Mouse (Mus musculus) stomach, embryonic 15.5 days (tissue): Measurements from ENCODE around the gene Tef. TPM values are rescaled to one million over a fixed set of nuclear protein-coding genes. Genes with fewer than 3 reads are reported as not detected.
A peak's percentile ranks its signal among the peaks of the same experiment; 100 is the strongest.

Source experiments
- ATAC-seq: fragments of 200-750 bp; cut with Nextera tagmentation; 2 replicates; pipeline ENCODE4 v1.8.0; 2017; ENCODE audit warnings: low read depth, moderate number of reproducible peaks, moderate TSS enrichment; ENCODE audit not compliant: insufficient read depth, low FRiP score
- H3K27ac ChIP-seq: fragments of 300-500 bp; sonication (generic); 2 replicates; pipeline ENCODE4 v1.5.1; 2015; ENCODE audit warnings: mild to moderate bottlenecking, inconsistent platforms
- H3K27me3 ChIP-seq: fragments of 300-500 bp; sonication (generic); replicated peaks from 2 replicates; pipeline ENCODE4 v1.6.1; 2015; ENCODE audit warnings: inconsistent platforms
- H3K36me3 ChIP-seq: fragments of 300-500 bp; sonication (generic); 2 replicates; pipeline ENCODE4 v1.6.1; 2015; ENCODE audit warnings: inconsistent platforms
- H3K4me1 ChIP-seq: fragments of 300-500 bp; sonication (generic); 2 replicates; pipeline ENCODE4 v1.6.1; 2015; ENCODE audit warnings: inconsistent platforms
- H3K4me2 ChIP-seq: fragments of 300-500 bp; sonication (generic); 2 replicates; pipeline ENCODE4 v1.6.1; 2015; ENCODE audit warnings: mild to moderate bottlenecking, inconsistent platforms
- H3K4me3 ChIP-seq: fragments of 300-500 bp; sonication (generic); replicated peaks from 2 replicates; pipeline ENCODE4 v1.5.1; 2015; ENCODE audit warnings: inconsistent platforms
- H3K9ac ChIP-seq: fragments of 300-500 bp; sonication (generic); 2 replicates; pipeline ENCODE4 v1.6.1; 2015; ENCODE audit warnings: inconsistent platforms
- H3K9me3 ChIP-seq: fragments of 300-500 bp; sonication (generic); 2 replicates; pipeline ENCODE4 v1.6.1; 2016; ENCODE audit warnings: inconsistent platforms
- WGBS: fragments of 180-500 bp; shearing (Covaris S2); methylation state at CpG from one replicate; pipeline ENCODE4 v1.1.7; 2015; 5-methylcytosine and 5-hydroxymethylcytosine counted together
- polyA plus RNA-seq: library from polyadenylated mRNA; unstranded; fragments of >200 nt; fragmentation: Nextera tagmentation; extraction: Ambion mirVana; gene quantifications from 2 replicates; pipeline ENCODE4 v1.2.1, GENCODE M21; 2015

Tef gene
- 24.1 and 24.6 TPM in 2 replicates for polyA plus RNA-seq

DNA sequence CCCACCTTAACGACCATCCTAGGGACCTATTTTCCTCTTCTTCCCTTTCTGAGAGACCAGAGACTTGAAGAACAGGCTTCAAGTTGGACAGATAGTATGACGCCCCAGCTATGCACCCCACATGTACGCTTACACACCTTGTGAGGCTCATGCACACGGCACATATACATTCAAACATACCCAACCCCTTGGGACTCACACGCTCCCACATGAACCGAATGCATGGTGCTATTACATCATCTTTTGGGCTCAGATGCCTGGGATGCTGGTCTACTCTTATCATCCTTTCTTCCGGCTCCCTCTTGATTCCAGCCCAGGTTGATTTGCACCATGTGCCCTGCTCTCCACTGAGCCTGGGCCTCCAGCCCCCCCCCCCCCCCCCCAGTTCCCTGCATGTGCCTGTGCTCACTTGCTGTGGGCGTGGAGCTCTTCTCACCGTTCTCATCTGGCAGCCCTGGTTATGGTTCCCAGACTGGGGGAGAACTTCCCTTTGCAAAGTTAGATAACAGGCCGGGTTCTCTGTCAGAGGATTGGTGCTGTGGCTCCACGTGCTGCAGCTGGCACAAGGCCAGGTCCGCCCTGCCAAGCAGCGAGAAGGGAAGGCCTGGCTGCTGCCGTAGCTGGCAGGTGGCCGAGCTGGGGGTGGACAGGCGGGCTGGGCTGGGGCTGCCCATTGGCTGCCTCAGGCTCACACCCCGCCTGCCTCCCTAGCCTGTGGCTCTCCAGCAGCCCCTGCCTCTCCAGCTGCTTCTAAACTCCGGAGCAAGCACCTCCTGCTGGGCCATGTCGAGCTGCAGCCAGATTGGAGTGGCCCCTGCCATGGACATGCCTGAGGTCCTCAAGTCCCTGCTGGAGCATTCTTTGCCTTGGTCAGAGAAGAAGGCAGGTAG, at the start of gene Tef:
Gene Tef, plus strand, starts transcription at position 421 of the 890 bp plus-strand sequence.
- H3K27ac ChIP-seq = peak within 1 kb of the TSS; percentile 89
- peak within 1 kb of the TSS; percentile 20; the same call in 1 of the 2 replicates for H3K9ac ChIP-seq
- H3K4me2 ChIP-seq = peak within 1 kb of the TSS; percentile 83
- 16% methylated on average over 19 of the region's 19 CpGs for WGBS
- no peaks in the 10 kb centered on the region for H3K9me3 ChIP-seq
- H3K4me3 ChIP-seq = peak within 1 kb of the TSS; percentile 46
- no peaks in the 10 kb centered on the region for H3K36me3 ChIP-seq
- ATAC-seq = peak; percentile 98
- H3K4me1 ChIP-seq = peaks cover 35% of the 10 kb centered on the region
- no peaks in the 10 kb centered on the region for H3K27me3 ChIP-seq

DNA sequence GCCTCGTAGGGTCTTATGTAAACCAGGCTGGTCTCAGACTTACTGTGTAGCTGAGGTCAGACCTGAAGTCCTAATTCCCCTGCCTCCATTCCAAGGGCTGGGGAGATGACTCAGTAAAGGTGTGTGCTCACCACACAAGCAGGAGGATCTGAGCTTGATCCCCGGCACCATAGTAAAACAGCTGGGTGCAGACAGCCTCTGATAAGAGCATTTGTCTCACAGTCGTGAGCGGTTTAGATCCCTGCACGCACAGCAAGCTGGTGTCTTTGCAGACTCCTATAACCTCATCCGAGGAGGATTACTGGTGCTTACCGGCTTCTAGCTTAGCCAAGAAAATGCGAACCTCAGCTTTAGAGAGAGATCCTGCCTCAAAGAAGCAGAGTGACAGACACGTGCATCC, 48.6 kb upstream of the Tef start:
- Histone ChIP-seq H3K27me3 (no peaks in the 10 kb centered on the region), H3K4me2 (no peak overlapping the region), H3K27ac (no peak overlapping the region), H3K4me1 (no peaks in the 10 kb centered on the region), H3K9me3 (no peaks in the 10 kb centered on the region), H3K4me3 (no peak overlapping the region), H3K9ac (no peak overlapping the region), H3K36me3 (0 out of 2 replicates have a peak, but pooled peaks cover 6% of the 10 kb centered on the region)
- 90% methylated on average over 9 of the region's 9 CpGs for WGBS
- ATAC-seq = no peak

- no peak for ATAC-seq
- H3K27me3 ChIP-seq = no peaks in the 10 kb centered on the region
- no peak overlapping the region for H3K4me3 ChIP-seq
- no peaks in the 10 kb centered on the region for H3K9me3 ChIP-seq
- H3K36me3 ChIP-seq = 0 out of 2 replicates have a peak, but pooled peaks cover 5% of the 10 kb centered on the region
- no peak overlapping the region for H3K9ac ChIP-seq
- H3K27ac ChIP-seq = no peak overlapping the region
- 0 out of 2 replicates have a peak, but pooled peaks cover 3% of the 10 kb centered on the region for H3K4me1 ChIP-seq
- 88% methylated on average over 5 of the region's 5 CpGs for WGBS
- no peak overlapping the region for H3K4me2 ChIP-seq
Measured at GRCm38 (mm10) chr15:81758701-81759100, 43.5 kb upstream of the Tef start.

DNA sequence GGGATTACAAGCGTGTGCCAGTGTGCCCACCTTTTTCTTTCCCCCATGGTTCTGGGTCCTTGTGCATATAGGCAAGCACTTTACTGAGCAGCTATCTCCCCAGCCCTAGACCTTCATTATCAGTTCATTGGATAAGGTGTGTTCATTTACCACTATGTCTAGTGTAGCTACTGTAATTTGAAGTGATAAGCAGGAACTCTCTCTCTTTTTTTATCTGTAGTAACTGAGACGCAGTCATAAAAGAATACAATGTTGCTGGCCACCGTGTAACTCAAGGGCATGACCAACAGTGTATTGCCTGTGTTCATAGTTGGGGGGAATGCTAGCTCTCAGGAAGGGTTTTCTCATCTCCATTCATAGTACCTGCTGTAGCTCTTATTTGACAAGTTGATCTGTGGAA, 42.7 kb upstream of the Tef start:
- Histone ChIP-seq H3K9me3 (no peaks in the 10 kb centered on the region), H3K27me3 (no peaks in the 10 kb centered on the region), H3K36me3 (no peaks in the 10 kb centered on the region), H3K4me3 (no peak overlapping the region), H3K4me1 (0 out of 2 replicates have a peak, but pooled peaks cover 3% of the 10 kb centered on the region), H3K4me2 (no peak overlapping the region), H3K9ac (no peak overlapping the region), H3K27ac (no peak overlapping the region)
- ATAC-seq = no peak
- WGBS = 81% methylated on average over 3 of the region's 3 CpGs

DNA sequence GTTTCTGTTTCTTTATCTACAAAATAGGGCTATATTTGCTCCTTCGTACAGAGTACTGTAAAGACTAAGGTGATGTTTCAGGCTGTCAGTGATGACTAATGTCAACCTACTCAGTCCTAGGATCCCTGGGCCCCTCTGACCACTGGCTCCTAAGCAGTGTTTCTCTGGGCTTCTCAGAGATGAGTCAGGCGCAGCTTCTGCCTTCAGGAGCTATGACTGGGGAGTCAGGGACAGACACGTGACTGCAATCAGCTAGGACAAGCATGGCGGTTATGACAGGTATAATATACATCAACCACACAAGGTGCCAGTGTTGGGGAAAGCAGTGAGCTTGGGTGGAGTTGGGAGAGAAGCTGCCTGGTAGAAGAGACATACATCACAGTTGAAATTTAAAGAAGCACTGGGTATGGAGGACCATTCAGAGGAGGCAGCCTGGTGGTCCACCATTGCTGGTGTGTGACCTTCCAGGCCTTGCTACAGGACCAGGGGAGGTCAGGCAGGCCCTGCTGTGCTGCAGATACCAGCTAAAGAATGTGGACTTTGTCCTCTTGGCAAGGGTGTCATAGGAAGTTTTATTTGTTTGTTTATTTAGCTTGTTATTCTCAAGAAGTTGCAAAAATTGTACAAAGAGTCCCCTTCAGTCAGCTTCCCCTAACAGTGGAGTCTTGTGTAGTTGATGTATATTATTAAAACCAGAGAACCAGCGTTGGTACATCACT, 41.7 kb upstream of the Tef start:
- ATAC-seq = no peak
- 86% methylated on average over 5 of the region's 5 CpGs for WGBS
- Histone ChIP-seq H3K4me3 (no peak overlapping the region), H3K4me1 (0 out of 2 replicates have a peak, but pooled peaks cover 3% of the 10 kb centered on the region), H3K27ac (no peak overlapping the region), H3K9me3 (no peaks in the 10 kb centered on the region), H3K9ac (no peak overlapping the region), H3K36me3 (no peaks in the 10 kb centered on the region), H3K27me3 (no peaks in the 10 kb centered on the region), H3K4me2 (no peak overlapping the region)

DNA sequence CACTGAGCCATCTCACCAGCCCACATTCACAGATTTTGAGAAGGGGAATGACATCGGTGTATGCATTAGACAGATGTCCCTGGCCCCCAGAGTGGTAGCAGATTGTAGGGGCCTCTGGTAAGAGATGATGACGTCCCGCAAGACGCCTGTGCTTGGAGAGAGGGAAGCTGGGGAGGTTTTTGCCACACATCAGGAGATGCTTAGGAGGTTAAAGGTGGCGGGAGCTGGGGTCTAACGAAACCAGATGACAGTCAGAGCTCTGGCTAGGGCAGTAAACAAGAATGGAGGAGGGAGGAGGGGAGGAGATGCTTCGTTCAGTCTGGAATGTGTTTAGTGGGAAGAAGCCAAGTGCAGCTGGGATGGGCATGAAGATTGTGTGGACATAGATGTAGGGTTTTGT, 40.8 kb upstream of the Tef start:
- 0 out of 2 replicates have a peak, but pooled peaks cover 3% of the 10 kb centered on the region for H3K4me1 ChIP-seq
- no peaks in the 10 kb centered on the region for H3K9me3 ChIP-seq
- no peaks in the 10 kb centered on the region for H3K36me3 ChIP-seq
- WGBS = 93% methylated on average over 7 of the region's 7 CpGs
- no peak overlapping the region for H3K4me2 ChIP-seq
- H3K4me3 ChIP-seq = no peak overlapping the region
- no peak overlapping the region for H3K27ac ChIP-seq
- H3K9ac ChIP-seq = no peak overlapping the region
- no peaks in the 10 kb centered on the region for H3K27me3 ChIP-seq
- no peak for ATAC-seq

DNA sequence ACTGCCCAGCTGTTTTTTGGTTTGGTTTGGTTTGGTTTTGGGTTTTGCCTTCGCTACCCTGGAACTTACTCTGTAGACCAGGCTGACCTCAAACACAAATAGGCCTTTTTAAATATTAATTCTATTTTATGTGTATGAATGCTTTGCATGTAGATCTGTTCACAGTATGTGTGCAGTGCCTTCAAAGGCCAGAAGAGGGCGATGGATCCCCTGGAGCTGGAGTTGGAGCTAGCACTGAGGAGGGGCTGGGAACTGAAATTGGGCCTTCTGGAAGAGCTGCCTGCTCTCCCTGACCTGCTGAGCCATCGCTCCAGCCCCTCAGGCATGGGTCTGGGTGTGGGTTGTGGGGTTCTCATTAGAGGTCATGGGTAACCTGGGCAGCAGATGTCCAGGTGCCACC, 40.3 kb upstream of the Tef start:
- no peak overlapping the region for H3K9ac ChIP-seq
- WGBS = 91% methylated on average over 3 of the region's 3 CpGs
- H3K27me3 ChIP-seq = no peaks in the 10 kb centered on the region
- ATAC-seq = no peak
- 0 out of 2 replicates have a peak, but pooled peaks cover 3% of the 10 kb centered on the region for H3K4me1 ChIP-seq
- no peaks in the 10 kb centered on the region for H3K9me3 ChIP-seq
- H3K4me3 ChIP-seq = no peak overlapping the region
- no peak overlapping the region for H3K4me2 ChIP-seq
- H3K36me3 ChIP-seq = no peaks in the 10 kb centered on the region
- no peak overlapping the region for H3K27ac ChIP-seq

GRCm38 (mm10) chr15:81764573-81764972, 37.6 kb upstream of the Tef start:
- Histone ChIP-seq H3K27me3 (no peaks in the 10 kb centered on the region), H3K9ac (no peak overlapping the region)

DNA sequence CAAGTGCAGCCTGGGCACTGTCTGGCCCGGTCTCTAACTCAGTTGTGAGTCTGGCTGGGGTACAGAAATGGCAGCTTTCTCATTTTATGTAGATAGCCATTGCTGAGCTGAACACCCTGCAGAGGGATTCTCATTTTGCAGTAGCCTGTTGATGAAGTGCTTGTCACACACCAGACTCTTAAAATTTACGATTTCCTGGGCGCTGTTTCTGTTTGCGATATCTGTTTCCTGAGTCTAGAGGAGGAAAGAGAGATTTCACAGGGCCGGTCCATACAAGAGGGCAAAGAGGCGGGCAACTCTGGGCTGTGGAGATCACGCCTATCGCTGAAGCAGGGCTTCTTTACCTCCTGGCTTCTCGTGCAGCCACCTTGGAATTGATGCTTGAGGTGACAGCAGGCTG, 36.6 kb upstream of the Tef start:
- Histone ChIP-seq H3K36me3 (peaks cover 12% of the 10 kb centered on the region), H3K4me2 (no peak overlapping the region), H3K27ac (no peak overlapping the region), H3K4me1 (no peaks in the 10 kb centered on the region), H3K9me3 (no peaks in the 10 kb centered on the region), H3K4me3 (no peak overlapping the region), H3K9ac (no peak overlapping the region), H3K27me3 (no peaks in the 10 kb centered on the region)
- 68% methylated on average over 9 of the region's 9 CpGs for WGBS
- ATAC-seq = no peak

More at GRCm38 (mm10) chr15:81764573-81764972, 37.6 kb upstream of the Tef start:
- Histone ChIP-seq H3K4me1 (0 out of 2 replicates have a peak, but pooled peaks cover 3% of the 10 kb centered on the region), H3K4me3 (no peak overlapping the region), H3K4me2 (no peak overlapping the region), H3K36me3 (0 out of 2 replicates have a peak, but pooled peaks cover 6% of the 10 kb centered on the region), H3K27ac (no peak overlapping the region), H3K9me3 (no peaks in the 10 kb centered on the region)
- WGBS = 82% methylated on average over 6 of the region's 6 CpGs
- no peak for ATAC-seq

GRCm38 (mm10) chr15:81766439-81766838, 35.8 kb upstream of the Tef start:
- peaks cover 12% of the 10 kb centered on the region for H3K36me3 ChIP-seq

DNA sequence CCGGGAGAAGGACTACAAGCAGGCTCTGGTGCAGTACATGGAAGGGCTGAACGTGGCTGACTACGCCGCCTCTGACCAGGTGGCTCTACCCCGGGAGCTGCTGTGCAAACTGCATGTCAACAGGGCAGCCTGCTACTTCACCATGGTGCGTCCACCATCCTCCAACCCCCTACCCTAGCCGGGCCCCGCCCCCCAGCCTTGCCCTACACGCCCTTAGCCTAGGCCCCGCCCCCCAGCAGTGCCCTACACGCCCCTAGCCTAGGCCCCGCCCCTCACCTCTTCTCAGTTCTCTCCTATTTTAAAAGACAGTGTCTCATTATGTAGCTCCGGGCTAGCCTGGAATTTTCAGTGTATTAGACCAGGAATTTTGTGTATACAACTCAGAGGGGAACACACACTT, 33.2 kb upstream of the Tef start:
- no peak for ATAC-seq
- 49% methylated on average over 13 of the region's 13 CpGs for WGBS
- no peaks in the 10 kb centered on the region for H3K27me3 ChIP-seq
- H3K27ac ChIP-seq = no peak overlapping the region
- no peaks in the 10 kb centered on the region for H3K9me3 ChIP-seq
- H3K36me3 ChIP-seq = peaks cover 24% of the 10 kb centered on the region
- H3K4me1 ChIP-seq = no peaks in the 10 kb centered on the region
- H3K4me3 ChIP-seq = no peak overlapping the region
- no peak overlapping the region for H3K4me2 ChIP-seq
- H3K9ac ChIP-seq = no peak overlapping the region

More at GRCm38 (mm10) chr15:81766439-81766838, 35.8 kb upstream of the Tef start:
- Histone ChIP-seq H3K4me1 (no peaks in the 10 kb centered on the region), H3K4me2 (no peak overlapping the region), H3K9ac (no peak overlapping the region), H3K9me3 (no peaks in the 10 kb centered on the region), H3K27ac (no peak overlapping the region), H3K27me3 (no peaks in the 10 kb centered on the region), H3K4me3 (no peak overlapping the region)
- 84% methylated on average over 5 of the region's 5 CpGs for WGBS
- no peak for ATAC-seq
